ENCODE assay signal across 22 mouse cellular contexts in the genomic region with DNA sequence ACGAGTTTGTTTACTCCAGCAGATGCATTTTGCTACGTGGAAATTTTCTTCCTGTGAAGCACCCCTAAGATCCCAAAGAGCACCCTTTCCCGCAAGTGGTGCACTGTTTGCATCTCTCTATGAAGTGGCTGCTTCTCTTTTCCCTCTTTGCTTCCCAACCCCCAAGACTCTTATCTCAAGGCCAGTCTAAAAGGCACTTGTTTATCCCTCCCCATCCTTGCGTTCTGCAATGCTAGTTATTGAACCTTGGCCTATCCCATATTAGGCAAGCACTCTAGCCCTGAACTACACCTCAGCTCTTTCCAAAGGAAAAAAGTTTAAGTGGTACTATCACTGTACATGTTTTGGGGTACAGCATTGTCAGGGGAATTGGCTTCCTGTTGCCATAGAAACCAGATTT.
DNase-seq lines count a peak whose midpoint lies in the region; ATAC-seq and TF ChIP-seq lines count a peak whose summit lies in the region.
"Had no signal": no experiment of that assay in that cellular context is flagged by ENCODE, and none has a peak within 500 bp of the region (broad histone marks: within the 10 kb centered on the region; RNA-seq: fewer than 3 reads in every experiment).

No protein-coding gene starts in this region.

- H3K27ac ChIP-seq in kidney, adult 2 months (ENCODE audit: insufficient read depth, low read depth, low read length), result peak overlapping the region; percentile 16; the same call in 1 of the 2 replicates
- no peak overlapping the region for H3K27ac ChIP-seq in kidney, embryonic 14.5 days (ENCODE audit: low read depth, low read length)
- H3K27ac ChIP-seq in lung, embryonic 16.5 days (ENCODE audit: low read length), result peak overlapping the region; percentile 36; the same call in 1 of the 2 replicates
- H3K27ac ChIP-seq in testis, adult 2 months (ENCODE audit: control insufficient read depth, insufficient read depth, low read depth, low read length), result peak overlapping the region; percentile 40; the same call in 1 of the 2 replicates
- H3K27ac ChIP-seq in small intestine, adult 2 months (ENCODE audit: insufficient read depth, low read depth, low read length), result peak overlapping the region; percentile 54
- H3K27ac ChIP-seq: embryonic facial prominence, embryonic 10.5 days; embryonic facial prominence, embryonic 13.5 days; forebrain, embryonic 12.5 days; forebrain, embryonic 15.5 days; heart, embryonic 10.5 days; heart, embryonic 13.5 days; hindbrain, embryonic 14.5 days had no signal

- no peak for DNase-seq in kidney, adult 2 months
- no peak for DNase-seq in lung, adult 2 months
- DNase-seq in testis, postnatal 10 days (ENCODE audit: low spot score), result no peak
- DNase-seq in embryo, embryonic 11 days, result no peak
- DNase-seq: cerebellum, adult 11 months; cerebellum, adult 2 months; cerebellum, adult 9-11 months; cerebellum, postnatal 25 days; heart, postnatal 4 days had no signal

- no peak overlapping the region for H3K9ac ChIP-seq in kidney, embryonic 14.5 days (ENCODE audit: low read depth, low read length)
- H3K9ac ChIP-seq in lung, embryonic 16.5 days (ENCODE audit: low read length), result no peak overlapping the region
- H3K9ac ChIP-seq: forebrain, embryonic 12.5 days; forebrain, embryonic 15.5 days; heart, embryonic 13.5 days; hindbrain, embryonic 14.5 days had no signal

- WGBS in kidney, adult 2 months, result 71% methylated on average over 4 of the region's 4 CpGs
- WGBS in kidney, embryonic 14.5 days, result 75% methylated on average over 4 of the region's 4 CpGs
- WGBS in lung, embryonic 16.5 days, result 36% methylated on average over 4 of the region's 4 CpGs
- WGBS in lung, adult 2 months, result 58% methylated on average over 4 of the region's 4 CpGs
- WGBS in small intestine, adult 2 months, result 58% methylated on average over 4 of the region's 4 CpGs

- ATAC-seq in kidney, embryonic 14.5 days (ENCODE audit: low FRiP score, low TSS enrichment), result no peak
- ATAC-seq in lung, embryonic 16.5 days (ENCODE audit: low read depth), result no peak
- ATAC-seq: CD4-positive, CD25-positive, alpha-beta regulatory T cell, adult 4 months; forebrain, embryonic 15.5 days had no signal

- H3K4me1 ChIP-seq in kidney, adult 2 months (ENCODE audit: control insufficient read depth, insufficient read depth, low read length), result no peaks in the 10 kb centered on the region
- no peaks in the 10 kb centered on the region for H3K4me1 ChIP-seq in kidney, embryonic 14.5 days (ENCODE audit: control insufficient read depth, insufficient read depth, low read length)
- H3K4me1 ChIP-seq in lung, embryonic 16.5 days (replicated peaks; ENCODE audit: control insufficient read depth, insufficient read depth, low read length), result peaks cover 3% of the 10 kb centered on the region
- H3K4me1 ChIP-seq in lung, adult 2 months (ENCODE audit: control insufficient read depth, insufficient read depth, low read length), result no peaks in the 10 kb centered on the region; the same call in none of the 2 replicates
- H3K4me1 ChIP-seq in testis, adult 2 months (ENCODE audit: control insufficient read depth, insufficient read depth, low read length), result no peaks in the 10 kb centered on the region
- H3K4me1 ChIP-seq in small intestine, adult 2 months (ENCODE audit: control insufficient read depth, insufficient read depth, insufficient read length, low read length), result no peaks in the 10 kb centered on the region
- H3K4me1 ChIP-seq: embryonic facial prominence, embryonic 10.5 days; embryonic facial prominence, embryonic 13.5 days; forebrain, embryonic 12.5 days; forebrain, embryonic 15.5 days; heart, embryonic 10.5 days had no signal

- TF ChIP-seq POLR2A in kidney, adult 2 months (IDR thresholded peaks at IDR 0.05; ENCODE audit: low read depth, low read length), result no peak
- no peak for TF ChIP-seq POLR2A in lung, adult 2 months (IDR thresholded peaks at IDR 0.05; ENCODE audit: borderline replicate concordance, extremely low read depth, low read depth, low read length)
- no peak for TF ChIP-seq POLR2A in testis, adult 2 months (IDR thresholded peaks at IDR 0.05; ENCODE audit: control insufficient read depth, low read depth, low read length)
- no peak for TF ChIP-seq POLR2A in small intestine, adult 2 months (IDR thresholded peaks at IDR 0.05; ENCODE audit: low read depth, low read length)

- H3K4me2 ChIP-seq in kidney, embryonic 14.5 days (replicated peaks; ENCODE audit: low read depth, low read length), result no peak overlapping the region
- H3K4me2 ChIP-seq in lung, embryonic 16.5 days (ENCODE audit: low read depth, low read length), result no peak overlapping the region
- H3K4me2 ChIP-seq: embryonic facial prominence, embryonic 13.5 days; forebrain, embryonic 12.5 days; forebrain, embryonic 15.5 days; heart, embryonic 13.5 days; hindbrain, embryonic 14.5 days had no signal

- H3K4me3 ChIP-seq in kidney, adult 2 months (ENCODE audit: insufficient read depth, low read depth, low read length), result no peak overlapping the region
- H3K4me3 ChIP-seq in kidney, embryonic 14.5 days (ENCODE audit: low read length), result no peak overlapping the region
- no peak overlapping the region for H3K4me3 ChIP-seq in lung, embryonic 16.5 days (ENCODE audit: low read length)
- H3K4me3 ChIP-seq in lung, adult 2 months (replicated peaks; ENCODE audit: extremely low read depth, low read depth, low read length), result no peak overlapping the region
- H3K4me3 ChIP-seq in testis, adult 2 months (ENCODE audit: control insufficient read depth, low read depth, low read length), result no peak overlapping the region
- no peak overlapping the region for H3K4me3 ChIP-seq in small intestine, adult 2 months (ENCODE audit: low read depth, low read length)
- H3K4me3 ChIP-seq: embryonic facial prominence, embryonic 10.5 days; embryonic facial prominence, embryonic 13.5 days; erythroblast, embryonic 14.5 days; forebrain, embryonic 12.5 days; forebrain, embryonic 15.5 days; heart, embryonic 10.5 days; heart, embryonic 13.5 days had no signal

- no peaks in the 10 kb centered on the region for H3K9me3 ChIP-seq in kidney, embryonic 14.5 days (ENCODE audit: control insufficient read depth, low read length)
- no peaks in the 10 kb centered on the region for H3K9me3 ChIP-seq in lung, embryonic 16.5 days (ENCODE audit: control insufficient read depth, low read length)
- H3K9me3 ChIP-seq: embryonic facial prominence, embryonic 10.5 days; embryonic facial prominence, embryonic 13.5 days; forebrain, embryonic 12.5 days; forebrain, embryonic 15.5 days; heart, embryonic 10.5 days; heart, embryonic 13.5 days had no signal

- H3K27me3 ChIP-seq in kidney, adult 2 months (replicated peaks; ENCODE audit: control insufficient read depth, insufficient read depth, low read length), result no peaks in the 10 kb centered on the region
- H3K27me3 ChIP-seq in kidney, embryonic 14.5 days (ENCODE audit: control insufficient read depth, insufficient read depth, low read length), result no peaks in the 10 kb centered on the region
- no peaks in the 10 kb centered on the region for H3K27me3 ChIP-seq in lung, embryonic 16.5 days (ENCODE audit: control insufficient read depth, insufficient read depth, low read depth, low read length)
- no peaks in the 10 kb centered on the region for H3K27me3 ChIP-seq in testis, adult 2 months (ENCODE audit: control insufficient read depth, insufficient read depth, low read length)
- no peaks in the 10 kb centered on the region for H3K27me3 ChIP-seq in small intestine, adult 2 months (ENCODE audit: control insufficient read depth, insufficient read depth, low read length)
- H3K27me3 ChIP-seq: embryonic facial prominence, embryonic 13.5 days; forebrain, embryonic 12.5 days; forebrain, embryonic 15.5 days; heart, embryonic 13.5 days had no signal

- H3K36me3 ChIP-seq in kidney, adult 2 months (ENCODE audit: control insufficient read depth, insufficient read depth, low read length), result peaks cover 18% of the 10 kb centered on the region
- H3K36me3 ChIP-seq in kidney, embryonic 14.5 days (ENCODE audit: control insufficient read depth, insufficient read depth, low read length), result peaks cover 25% of the 10 kb centered on the region
- H3K36me3 ChIP-seq in lung, embryonic 16.5 days (ENCODE audit: control insufficient read depth, insufficient read depth, low read length), result no peaks in the 10 kb centered on the region; the same call in none of the 2 replicates
- H3K36me3 ChIP-seq in testis, adult 2 months (ENCODE audit: control insufficient read depth, insufficient read depth, low read length), result no peaks in the 10 kb centered on the region
- 0 out of 2 replicates have a peak, but pooled peaks cover 5% of the 10 kb centered on the region for H3K36me3 ChIP-seq in small intestine, adult 2 months (ENCODE audit: control insufficient read depth, insufficient read depth, low read length)
- H3K36me3 ChIP-seq: forebrain, embryonic 15.5 days had no signal

- no peak for TF ChIP-seq CTCF in kidney, adult 2 months (conservative IDR thresholded peaks at IDR 0.05; ENCODE audit: insufficient read depth, insufficient read length, low read depth, low read length)
- no peak for TF ChIP-seq CTCF in lung, adult 2 months (IDR thresholded peaks at IDR 0.05; ENCODE audit: insufficient read depth, low read length)
- no peak for TF ChIP-seq CTCF in testis, adult 2 months (IDR thresholded peaks at IDR 0.05; ENCODE audit: control insufficient read depth, insufficient read depth, insufficient replicate concordance, low read depth, low read length)
- no peak for TF ChIP-seq CTCF in small intestine, adult 2 months (IDR thresholded peaks at IDR 0.05; ENCODE audit: extremely low read depth, insufficient read length, insufficient replicate concordance, low read depth, low read length)
